Mouse (Mus musculus) kidney, embryonic 15.5 days (tissue): ENCODE results near the gene Sectm1b. TPM values are rescaled to one million over a fixed set of nuclear protein-coding genes. Genes with fewer than 3 reads are reported as not detected.
A peak's percentile ranks its signal among the peaks of the same experiment; 100 is the strongest.
"Not testable (repeated sequence)": the region's sequence is repeated elsewhere in the genome, so short reads cannot be mapped to it uniquely, and the experiment has no call there.

ENCODE experiments used
- ATAC-seq: fragments of 200-750 bp; cut with Nextera tagmentation; replicated peaks from 2 replicates; pipeline ENCODE4 v1.8.0; 2017; ENCODE audit warnings: moderate TSS enrichment; ENCODE audit not compliant: low FRiP score
- H3K27ac ChIP-seq: fragments of 300-500 bp; sonication (generic); 2 replicates; pipeline ENCODE4 v1.5.1; 2015; ENCODE audit warnings: mild to moderate bottlenecking, inconsistent platforms
- H3K27me3 ChIP-seq: fragments of 300-500 bp; sonication (generic); 2 replicates; pipeline ENCODE4 v1.6.1; 2015; ENCODE audit warnings: inconsistent platforms
- H3K36me3 ChIP-seq: fragments of 300-500 bp; sonication (generic); 2 replicates; pipeline ENCODE4 v1.6.1; 2015; ENCODE audit warnings: inconsistent platforms
- H3K4me1 ChIP-seq: fragments of 300-500 bp; sonication (generic); 2 replicates; pipeline ENCODE4 v1.6.1; 2015; ENCODE audit warnings: inconsistent platforms
- H3K4me2 ChIP-seq: fragments of 300-500 bp; sonication (generic); 2 replicates; pipeline ENCODE4 v1.6.1; 2015; ENCODE audit warnings: moderate library complexity, mild to moderate bottlenecking, inconsistent platforms
- H3K4me3 ChIP-seq: fragments of 300-500 bp; sonication (generic); replicated peaks from 2 replicates; pipeline ENCODE4 v1.5.1; 2015; ENCODE audit warnings: mild to moderate bottlenecking, inconsistent platforms
- H3K9ac ChIP-seq: fragments of 300-500 bp; sonication (generic); 2 replicates; pipeline ENCODE4 v1.6.1; 2015; ENCODE audit warnings: mild to moderate bottlenecking, inconsistent platforms
- H3K9me3 ChIP-seq: fragments of 300-500 bp; sonication (generic); replicated peaks from 2 replicates; pipeline ENCODE4 v1.6.1; 2016; ENCODE audit warnings: inconsistent platforms
- WGBS: fragments of 180-500 bp; shearing (Covaris S2); methylation state at CpG from one replicate; pipeline ENCODE4 v1.1.7; 2015; ENCODE audit warnings: mixed read lengths; 5-methylcytosine and 5-hydroxymethylcytosine counted together
- polyA plus RNA-seq: library from polyadenylated mRNA; unstranded; fragments of >200 nt; fragmentation: Nextera tagmentation; extraction: Ambion mirVana; gene quantifications from 2 replicates; pipeline ENCODE4 v1.2.1, GENCODE M21; 2015

Gene Sectm1b
- polyA plus RNA-seq, 1 experiment from 2014 or later, result 0.06 TPM

- Histone ChIP-seq H3K27ac (no peak overlapping the region), H3K4me3 (no peak overlapping the region), H3K36me3 (no peaks in the 10 kb centered on the region), H3K27me3 (no peaks in the 10 kb centered on the region), H3K9ac (no peak overlapping the region), H3K4me2 (no peak overlapping the region), H3K9me3 (no peaks in the 10 kb centered on the region), H3K4me1 (no peaks in the 10 kb centered on the region)
- no peak for ATAC-seq
- 70% methylated on average over 3 of the region's 3 CpGs for WGBS
These were observed 828 bp upstream of the Sectm1b start for GRCm38 (mm10) chr11:121064197-121064596.

DNA sequence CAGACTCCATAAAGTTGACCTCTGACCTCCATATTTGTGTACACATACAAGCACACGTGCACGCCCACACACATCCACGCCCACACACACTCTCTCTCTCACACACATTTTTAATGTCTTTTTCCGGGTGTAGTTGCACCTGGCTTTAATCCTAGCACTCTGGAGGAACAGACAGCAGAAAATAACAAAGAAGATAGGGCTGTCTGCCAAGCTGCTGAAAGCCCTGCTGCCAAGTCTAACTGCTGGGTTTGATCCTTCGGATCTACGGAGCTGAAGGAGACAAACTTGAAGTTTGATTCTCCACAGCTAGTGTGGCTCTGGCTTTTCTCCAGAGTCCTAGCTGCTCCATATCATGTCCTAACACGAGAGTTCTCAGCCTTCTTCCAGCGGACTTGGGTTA lies 1.8 kb downstream of the Sectm1b start:
- Histone ChIP-seq H3K27ac (no peak overlapping the region), H3K4me1 (peaks cover 3% of the 10 kb centered on the region), H3K36me3 (no peaks in the 10 kb centered on the region), H3K4me3 (no peak overlapping the region), H3K9me3 (no peaks in the 10 kb centered on the region), H3K27me3 (no peaks in the 10 kb centered on the region), H3K4me2 (no peak overlapping the region), H3K9ac (no peak overlapping the region)
- 64% methylated on average over 8 of the region's 8 CpGs for WGBS
- ATAC-seq, result no peak

GRCm38 (mm10) chr11:121060401-121061067 lies 2.8 kb downstream of the Sectm1b start:
- not testable (repeated sequence) for H3K36me3 ChIP-seq, H3K4me3 ChIP-seq, H3K27ac ChIP-seq, H3K9ac ChIP-seq, H3K4me2 ChIP-seq, H3K4me1 ChIP-seq, H3K27me3 ChIP-seq, H3K9me3 ChIP-seq, ATAC-seq
- 93% methylated on average over 6 of the region's 6 CpGs for WGBS

- no peaks in the 10 kb centered on the region for H3K9me3 ChIP-seq
- H3K4me1 ChIP-seq, result peaks cover 10% of the 10 kb centered on the region
- H3K4me3 ChIP-seq, result no peak overlapping the region
- H3K27ac ChIP-seq, result no peak overlapping the region
- H3K27me3 ChIP-seq, result 0 out of 2 replicates have a peak, but pooled peaks cover under 1% of the 10 kb centered on the region
- ATAC-seq, result no peak
- WGBS, result 82% methylated on average over 4 of the region's 4 CpGs
- H3K36me3 ChIP-seq, result no peaks in the 10 kb centered on the region
- H3K9ac ChIP-seq, result no peak overlapping the region
- H3K4me2 ChIP-seq, result no peak overlapping the region
These were observed 3.9 kb downstream of the Sectm1b start for GRCm38 (mm10) chr11:121059471-121059870.

- WGBS, result 85% methylated on average over 4 of the region's 4 CpGs
- H3K27ac ChIP-seq, result no peak overlapping the region
These were observed 4.4 kb downstream of the Sectm1b start for GRCm38 (mm10) chr11:121058956-121059355.

GRCm38 (mm10) chr11:121058122-121058521 lies 5.2 kb downstream of the Sectm1b start:
- Histone ChIP-seq H3K36me3 (no peaks in the 10 kb centered on the region), H3K4me2 (no peak overlapping the region), H3K9me3 (no peaks in the 10 kb centered on the region), H3K4me3 (no peak overlapping the region), H3K27ac (no peak overlapping the region), H3K4me1 (peaks cover 10% of the 10 kb centered on the region), H3K9ac (no peak overlapping the region), H3K27me3 (0 out of 2 replicates have a peak, but pooled peaks cover 5% of the 10 kb centered on the region)
- 77% methylated on average over 5 of the region's 5 CpGs for WGBS
- ATAC-seq, result no peak

More at GRCm38 (mm10) chr11:121058956-121059355, 4.4 kb downstream of the Sectm1b start:
- no peak for ATAC-seq
- Histone ChIP-seq H3K4me1 (peaks cover 10% of the 10 kb centered on the region), H3K36me3 (no peaks in the 10 kb centered on the region), H3K4me2 (no peak overlapping the region), H3K4me3 (no peak overlapping the region), H3K27me3 (0 out of 2 replicates have a peak, but pooled peaks cover 5% of the 10 kb centered on the region), H3K9me3 (no peaks in the 10 kb centered on the region), H3K9ac (no peak overlapping the region)

- 0 out of 2 replicates have a peak, but pooled peaks cover 5% of the 10 kb centered on the region for H3K27me3 ChIP-seq
- H3K4me3 ChIP-seq, result no peak overlapping the region
- peak; percentile 78 for ATAC-seq
- H3K4me2 ChIP-seq, result no peak overlapping the region
- H3K9ac ChIP-seq, result no peak overlapping the region
- H3K4me1 ChIP-seq, result peaks cover 10% of the 10 kb centered on the region
- no peaks in the 10 kb centered on the region for H3K9me3 ChIP-seq
- WGBS, result 30% methylated on average over 7 of the region's 7 CpGs
- no peaks in the 10 kb centered on the region for H3K36me3 ChIP-seq
- H3K27ac ChIP-seq, result peak overlapping the region; percentile 66
These were observed 6.7 kb downstream of the Sectm1b start for GRCm38 (mm10) chr11:121056536-121057236.

DNA sequence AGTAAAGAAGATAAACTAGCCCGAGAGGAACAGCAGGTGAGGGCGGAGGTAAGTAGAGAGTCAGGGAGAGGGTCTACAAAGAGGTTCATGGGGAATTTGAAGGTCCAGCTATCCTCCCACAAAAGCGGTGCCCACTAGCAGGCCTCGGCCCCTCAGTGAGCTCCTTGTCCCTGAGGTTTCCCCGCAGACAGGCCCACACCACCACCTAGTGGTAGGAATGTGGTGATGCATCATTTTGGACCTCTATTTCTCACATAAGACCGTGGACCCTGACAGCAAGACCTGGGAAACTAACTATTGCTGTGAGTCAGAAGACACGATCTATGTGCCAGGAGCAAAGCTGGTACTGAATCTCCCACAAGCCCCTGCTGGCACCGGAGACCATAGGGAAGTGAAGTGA lies 9.8 kb downstream of the Sectm1b start:
- ATAC-seq, result peak; percentile 65; the same call in 1 of the 2 replicates
- Histone ChIP-seq H3K4me3 (no peak overlapping the region), H3K4me2 (no peak overlapping the region), H3K4me1 (peaks cover 10% of the 10 kb centered on the region), H3K9ac (no peak overlapping the region), H3K27me3 (0 out of 2 replicates have a peak, but pooled peaks cover 5% of the 10 kb centered on the region), H3K9me3 (no peaks in the 10 kb centered on the region), H3K36me3 (no peaks in the 10 kb centered on the region), H3K27ac (no peak overlapping the region)
- 18% methylated on average over 8 of the region's 8 CpGs for WGBS

DNA sequence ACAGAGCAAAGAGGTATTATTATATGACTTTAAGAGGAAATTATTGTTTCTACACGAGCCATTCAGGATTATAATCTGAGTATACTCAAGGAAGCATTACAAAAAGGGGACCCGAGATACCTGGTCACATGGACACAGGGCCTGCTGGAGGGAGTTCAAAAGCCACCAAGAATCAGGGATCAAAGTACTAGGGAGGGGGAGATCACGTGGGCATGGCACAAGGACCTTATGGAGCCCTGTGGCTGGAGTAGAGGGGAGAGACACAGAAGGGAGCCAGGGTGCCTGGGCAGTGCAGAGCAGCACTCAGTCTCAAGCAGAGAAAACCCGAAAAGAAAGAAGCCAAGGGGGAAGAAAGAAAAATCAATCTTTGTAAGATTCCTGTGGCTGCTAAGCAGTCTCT lies 11.0 kb downstream of the Sectm1b start:
- peaks cover 10% of the 10 kb centered on the region for H3K4me1 ChIP-seq
- ATAC-seq, result no peak
- H3K9me3 ChIP-seq, result no peaks in the 10 kb centered on the region
- H3K4me2 ChIP-seq, result no peak overlapping the region
- 64% methylated on average over 4 of the region's 4 CpGs for WGBS
- H3K27me3 ChIP-seq, result 0 out of 2 replicates have a peak, but pooled peaks cover 5% of the 10 kb centered on the region
- H3K4me3 ChIP-seq, result no peak overlapping the region
- H3K36me3 ChIP-seq, result no peaks in the 10 kb centered on the region
- no peak overlapping the region for H3K9ac ChIP-seq
- no peak overlapping the region for H3K27ac ChIP-seq

GRCm38 (mm10) chr11:121051793-121052192 lies 11.6 kb downstream of the Sectm1b start:
- 60% methylated on average over 1 of the region's 1 CpGs for WGBS
- H3K4me2 ChIP-seq, result no peak overlapping the region
- H3K27ac ChIP-seq, result no peak overlapping the region
- H3K9ac ChIP-seq, result no peak overlapping the region
- H3K4me1 ChIP-seq, result peaks cover 8% of the 10 kb centered on the region
- H3K36me3 ChIP-seq, result no peaks in the 10 kb centered on the region
- H3K27me3 ChIP-seq, result 0 out of 2 replicates have a peak, but pooled peaks cover 5% of the 10 kb centered on the region
- no peak for ATAC-seq
- no peaks in the 10 kb centered on the region for H3K9me3 ChIP-seq
- H3K4me3 ChIP-seq, result no peak overlapping the region

DNA sequence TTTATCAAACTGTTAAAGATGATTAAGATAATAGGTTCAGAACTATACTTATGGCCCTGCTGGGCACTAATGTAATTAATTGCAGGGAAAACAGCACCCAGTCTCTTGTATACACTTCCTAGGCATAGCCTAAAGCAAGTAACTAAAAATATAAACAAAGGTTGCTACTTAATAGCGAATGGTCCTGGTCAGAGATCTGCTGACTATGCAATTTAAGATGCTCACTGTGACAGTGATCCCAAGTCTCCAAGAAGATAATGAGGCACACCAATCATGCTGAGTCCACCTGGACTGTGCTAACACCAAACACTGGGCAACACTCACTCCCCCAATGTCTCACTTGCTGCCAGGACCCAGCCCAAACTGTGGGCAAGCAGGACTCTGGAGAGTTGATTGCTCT lies 13.5 kb downstream of the Sectm1b start:
- Histone ChIP-seq H3K4me1 (no peaks in the 10 kb centered on the region), H3K36me3 (no peaks in the 10 kb centered on the region), H3K9ac (no peak overlapping the region), H3K4me2 (no peak overlapping the region), H3K27me3 (0 out of 2 replicates have a peak, but pooled peaks cover 5% of the 10 kb centered on the region), H3K9me3 (no peaks in the 10 kb centered on the region), H3K27ac (no peak overlapping the region), H3K4me3 (no peak overlapping the region)
- ATAC-seq, result no peak
- 57% methylated on average over 1 of the region's 1 CpGs for WGBS

DNA sequence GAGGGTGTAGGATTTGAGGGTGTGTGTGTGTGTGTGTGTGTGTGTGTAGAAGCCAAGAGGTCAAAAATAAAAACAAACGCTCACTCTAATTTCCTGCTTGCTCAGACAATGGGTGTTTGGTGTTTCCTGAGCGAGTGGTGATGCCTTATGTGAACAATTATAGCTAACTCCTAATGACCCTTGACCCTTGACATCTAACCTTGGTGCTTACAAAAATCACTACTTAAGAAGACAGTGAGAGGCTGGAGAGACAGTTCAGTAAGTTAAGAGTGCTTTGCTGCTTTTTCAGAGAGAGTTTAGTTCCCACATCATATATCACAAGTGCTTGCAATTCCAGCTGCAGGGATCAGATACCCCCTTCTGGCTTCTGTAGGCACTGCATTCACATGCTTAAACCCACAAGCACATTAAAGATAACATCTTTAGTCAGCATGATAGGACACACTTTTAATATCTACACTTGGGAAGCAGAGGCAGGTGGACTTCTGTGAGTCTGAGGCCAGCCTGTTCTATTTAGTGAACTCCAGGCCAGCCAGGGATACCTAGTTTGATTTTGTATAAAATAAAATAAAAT lies 15.5 kb downstream of the Sectm1b start:
- no peaks in the 10 kb centered on the region for H3K4me1 ChIP-seq
- H3K9me3 ChIP-seq, result no peaks in the 10 kb centered on the region
- H3K4me2 ChIP-seq, result no peak overlapping the region
- no peak for ATAC-seq
- WGBS, result 24% methylated on average over 2 of the region's 2 CpGs
- H3K27me3 ChIP-seq, result no peaks in the 10 kb centered on the region
- H3K4me3 ChIP-seq, result no peak overlapping the region
- no peak overlapping the region for H3K9ac ChIP-seq
- H3K27ac ChIP-seq, result no peak overlapping the region
- H3K36me3 ChIP-seq, result no peaks in the 10 kb centered on the region
